Mouse (Mus musculus) forelimb bud, embryonic 11.5 days (tissue): ENCODE measurements around the gene Olfr1436.
"Not testable (repeated sequence)": the region's sequence is repeated elsewhere in the genome, so short reads cannot be mapped to it uniquely, and the experiment has no call there.

Source experiments
- DNase-seq: peaks from one replicate; pipeline ENCODE4 v3.0.0-alpha.2; 2012; ENCODE audit warnings: low read depth, low spot score

Olfr1436 gene

DNA sequence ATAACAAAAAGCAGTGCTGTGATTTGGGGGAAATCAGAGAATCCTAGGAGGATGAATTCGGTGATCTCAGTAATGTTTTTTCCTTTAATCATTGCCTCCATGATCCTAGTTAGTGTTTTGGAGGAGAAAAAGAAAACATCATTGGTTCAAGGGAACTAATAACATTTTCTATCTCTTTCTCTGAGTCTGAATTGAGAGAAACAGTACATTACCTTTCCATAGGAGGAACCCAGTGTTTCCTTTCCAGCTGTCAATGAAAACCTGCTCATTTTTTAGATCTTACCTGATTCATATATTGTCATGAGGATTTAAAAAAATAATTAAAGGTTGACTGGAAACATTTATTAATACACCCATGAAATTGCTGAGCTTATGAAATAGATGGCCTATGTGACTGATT, at the start of gene Olfr1436:
Gene Olfr1436, minus strand, starts transcription at position 101 of the 400 bp plus-strand sequence.
- DNase-seq: not testable (repeated sequence)

DNA sequence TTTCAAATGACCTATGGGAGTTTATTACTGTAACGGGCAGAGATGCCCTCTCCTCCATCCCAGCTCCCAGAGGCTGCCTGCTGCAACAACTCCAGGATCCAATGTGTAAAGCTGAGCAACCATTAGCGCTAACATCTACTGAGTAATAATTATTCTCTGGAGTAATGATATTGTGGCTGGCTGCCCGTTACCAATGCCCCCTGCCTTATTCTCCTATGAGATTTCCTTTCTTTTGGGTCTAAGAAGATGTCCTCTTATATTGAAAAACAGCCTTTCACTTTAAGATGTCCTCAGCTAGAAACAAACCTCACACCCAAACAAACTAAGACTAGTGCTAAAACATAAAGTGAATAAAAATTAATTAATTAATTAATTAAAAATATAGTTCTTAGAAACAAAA, 36.9 kb upstream of the Olfr1436 start, which contains the start of gene Olfr1438-ps1:
Gene Olfr1438-ps1, minus strand, starts transcription at position 101 of the 400 bp plus-strand sequence.
- no peak for DNase-seq

DNA sequence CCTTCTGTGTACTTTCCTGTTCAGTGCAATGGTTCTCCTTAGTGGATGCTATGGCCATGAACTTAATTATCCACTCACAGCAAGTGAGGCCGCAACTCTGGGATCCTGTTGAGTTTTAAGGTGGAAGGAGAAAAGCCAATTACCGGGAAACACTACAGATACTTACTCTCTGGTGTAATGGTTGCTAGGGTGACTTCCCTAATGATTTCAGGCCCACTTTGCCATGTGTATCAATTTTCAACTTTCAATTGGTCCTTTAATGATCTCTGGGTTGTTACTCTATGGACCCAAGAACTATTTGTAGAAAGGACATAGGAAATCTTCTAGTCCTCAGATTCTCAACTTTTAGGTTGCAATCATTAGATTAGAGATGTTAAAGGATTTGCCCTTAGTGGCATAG, 26.1 kb upstream of the Olfr1436 start, which contains the start of gene Olfr1437:
Gene Olfr1437, minus strand, starts transcription at position 101 of the 400 bp plus-strand sequence.
- DNase-seq: no peak

DNA sequence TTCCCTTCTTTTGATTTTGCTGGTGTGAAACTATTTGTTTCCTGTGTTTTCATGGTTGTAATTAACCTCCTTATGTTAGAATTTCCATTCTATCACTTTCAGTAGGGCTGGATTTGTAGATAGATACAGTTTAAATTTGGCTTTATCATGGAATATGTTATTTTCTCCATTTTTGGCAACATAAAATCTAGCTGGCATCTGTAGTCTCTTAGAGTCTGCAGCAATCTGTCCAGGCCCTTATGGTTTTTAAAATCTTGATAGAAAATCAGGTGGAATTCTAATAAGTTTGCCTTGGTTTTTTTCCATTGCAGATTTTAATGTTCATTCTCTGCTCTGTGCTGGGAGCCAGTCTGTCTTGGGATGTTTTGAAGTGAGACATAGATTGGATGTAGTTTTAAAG, 6.0 kb downstream of the Olfr1436 start:
- DNase-seq: no peak

DNA sequence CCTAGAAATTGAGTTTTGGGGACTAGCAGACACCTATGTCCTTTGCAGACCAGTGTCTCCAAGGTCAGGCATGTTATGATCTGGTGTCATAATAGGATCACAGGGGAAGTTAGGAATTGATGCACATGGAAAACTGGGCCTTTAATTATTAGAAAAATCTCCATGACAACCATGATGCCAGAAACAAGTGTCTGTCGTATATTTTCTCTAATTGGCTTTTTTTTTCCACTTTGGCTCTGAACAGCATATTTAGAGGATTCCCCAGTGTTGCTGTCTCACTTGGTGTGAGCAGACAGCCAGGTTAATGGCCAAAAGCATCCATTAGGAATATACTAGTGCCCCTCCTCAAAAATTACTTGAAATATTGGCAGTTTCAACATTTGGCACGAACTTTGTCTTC, 19.4 kb downstream of the Olfr1436 start, which contains the start of gene Olfr1434:
Gene Olfr1434, plus strand, starts transcription at position 301 of the 400 bp plus-strand sequence.
- no peak for DNase-seq

DNA sequence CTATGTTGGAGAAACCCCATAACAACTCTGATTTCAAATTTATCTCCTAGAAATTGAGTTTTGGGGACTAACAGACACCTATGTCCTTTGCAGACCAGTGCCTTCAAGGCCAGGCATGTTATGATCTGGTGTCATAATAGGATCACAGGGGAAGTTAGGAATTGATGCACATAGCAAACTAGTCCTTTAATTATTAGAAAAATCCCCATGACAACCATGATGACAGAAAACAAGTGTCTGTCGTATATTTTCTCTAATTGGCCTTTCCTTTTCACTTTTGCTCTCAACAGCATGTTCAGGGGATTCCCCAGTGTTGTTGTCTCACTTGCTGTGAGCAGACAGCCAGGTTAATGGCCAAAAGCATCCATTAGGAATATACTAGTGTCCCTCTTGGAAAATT, 38.2 kb downstream of the Olfr1436 start, which contains the start of gene Olfr235:
Gene Olfr235, plus strand, starts transcription at position 301 of the 400 bp plus-strand sequence.
- no peak for DNase-seq
